Mouse (Mus musculus): ENCODE measurements at regions not wholly inside any gene's neighbourhood (a gene's known extent, or its start where the extent isn't known, plus 50 kb on each side); places are given as distances from the start of the nearest gene placed in this dataset.

GRCm38 (mm10) chr8:88972993-88973690 is 70.8 kb downstream of the Sall1 start:
- no peak for DNase-seq (ENCODE audit: low spot score in 2 of 2)

GRCm38 (mm10) chr8:88958843-88959242 is 85.1 kb downstream of the Sall1 start:
- DNase-seq (ENCODE audit: low spot score in 2 of 2) = no peak

- DNase-seq (ENCODE audit: low spot score in 2 of 2) = no peak
These were observed 90.8 kb downstream of the Sall1 start for GRCm38 (mm10) chr8:88953178-88953577.

GRCm38 (mm10) chr8:88951829-88952155 is 92.2 kb downstream of the Sall1 start:
- DNase-seq (ENCODE audit: low spot score in 2 of 2) = no peak

- no peak for DNase-seq (ENCODE audit: low spot score in 2 of 2)
These were observed 92.7 kb downstream of the Sall1 start for GRCm38 (mm10) chr8:88951145-88951828.

- DNase-seq (ENCODE audit: low spot score in 2 of 2) = no peak
These were observed 94.0 kb downstream of the Sall1 start for GRCm38 (mm10) chr8:88949975-88950374.

GRCm38 (mm10) chr8:88948981-88949380 is 95.0 kb downstream of the Sall1 start:
- no peak for DNase-seq (ENCODE audit: low spot score in 2 of 2)

GRCm38 (mm10) chr8:88948328-88948727 is 95.6 kb downstream of the Sall1 start:
- no peak for DNase-seq (ENCODE audit: low spot score in 2 of 2)

GRCm38 (mm10) chr8:88947384-88947783 is 96.6 kb downstream of the Sall1 start:
- DNase-seq (ENCODE audit: low spot score in 2 of 2) = no peak

- DNase-seq (ENCODE audit: low spot score in 2 of 2) = no peak
These were observed 98.3 kb downstream of the Sall1 start for GRCm38 (mm10) chr8:88945656-88946055.

- DNase-seq (ENCODE audit: low spot score in 2 of 2) = no peak
These were observed 99.9 kb downstream of the Sall1 start for GRCm38 (mm10) chr8:88944038-88944437.

GRCm38 (mm10) chr8:88939071-88939746 is 104.8 kb downstream of the Sall1 start:
- DNase-seq (ENCODE audit: low spot score in 2 of 2) = no peak

GRCm38 (mm10) chr8:88934708-88935107 is 109.3 kb downstream of the Sall1 start:
- DNase-seq (ENCODE audit: low spot score in 2 of 2) = no peak

- no peak for DNase-seq (ENCODE audit: low spot score in 2 of 2)
These were observed 112.9 kb downstream of the Sall1 start for GRCm38 (mm10) chr8:88931050-88931449.

GRCm38 (mm10) chr8:88930370-88930769 is 113.6 kb downstream of the Sall1 start:
- no peak for DNase-seq (ENCODE audit: low spot score in 2 of 2)

- no peak for DNase-seq (ENCODE audit: low spot score in 2 of 2)
These were observed 115.1 kb downstream of the Sall1 start for GRCm38 (mm10) chr8:88928675-88929377.

GRCm38 (mm10) chr8:88922840-88923239 is 121.1 kb downstream of the Sall1 start:
- no peak for DNase-seq (ENCODE audit: low spot score in 2 of 2)

- no peak for DNase-seq (ENCODE audit: low spot score in 2 of 2)
These were observed 122.0 kb downstream of the Sall1 start for GRCm38 (mm10) chr8:88921967-88922366.

- no peak for DNase-seq (ENCODE audit: low spot score in 2 of 2)
These were observed 124.7 kb downstream of the Sall1 start for GRCm38 (mm10) chr8:88919282-88919681.

- no peak for DNase-seq (ENCODE audit: low spot score in 2 of 2)
These were observed 127.9 kb downstream of the Sall1 start for GRCm38 (mm10) chr8:88916064-88916463.

GRCm38 (mm10) chr8:88914657-88915056 is 129.3 kb downstream of the Sall1 start:
- no peak for DNase-seq (ENCODE audit: low spot score in 2 of 2)

- no peak for DNase-seq (ENCODE audit: low spot score in 2 of 2)
These were observed 129.8 kb downstream of the Sall1 start for GRCm38 (mm10) chr8:88914190-88914589.

Measured in urinary bladder, postnatal 36 days (tissue).